Mouse (Mus musculus): Measurements from ENCODE around the gene Cypt12. TPM values are rescaled to one million over a fixed set of nuclear protein-coding genes. Genes with fewer than 3 reads are reported as not detected.

Cypt12 gene
- not detected in 2 replicates for polyA plus RNA-seq (2012; ENCODE audit: insufficient read depth, insufficient read length, missing spikeins)

GRCm38 (mm10) chr3:17948299-17948698 is at the start of gene Cypt12:
Gene Cypt12 (plus strand): TSS chr3:17948410.
- Histone ChIP-seq H3K4me1 (ENCODE audit: control insufficient read depth, insufficient read depth, insufficient read length, low read length) (no peaks in the 10 kb centered on the region), H3K4me3 (ENCODE audit: insufficient read depth, low read depth, low read length) (no peak within 1 kb of the TSS), H3K27ac (replicated peaks; ENCODE audit: low read depth, low read length) (no peak within 1 kb of the TSS)

- H3K27ac ChIP-seq (replicated peaks; ENCODE audit: low read depth, low read length): no peak overlapping the region
- no peaks in the 10 kb centered on the region for H3K4me1 ChIP-seq (ENCODE audit: control insufficient read depth, insufficient read depth, insufficient read length, low read length)
- no peak overlapping the region for H3K4me3 ChIP-seq (ENCODE audit: insufficient read depth, low read depth, low read length)
Measured at GRCm38 (mm10) chr3:17913796-17914195, 34.4 kb upstream of the Cypt12 start.

DNA sequence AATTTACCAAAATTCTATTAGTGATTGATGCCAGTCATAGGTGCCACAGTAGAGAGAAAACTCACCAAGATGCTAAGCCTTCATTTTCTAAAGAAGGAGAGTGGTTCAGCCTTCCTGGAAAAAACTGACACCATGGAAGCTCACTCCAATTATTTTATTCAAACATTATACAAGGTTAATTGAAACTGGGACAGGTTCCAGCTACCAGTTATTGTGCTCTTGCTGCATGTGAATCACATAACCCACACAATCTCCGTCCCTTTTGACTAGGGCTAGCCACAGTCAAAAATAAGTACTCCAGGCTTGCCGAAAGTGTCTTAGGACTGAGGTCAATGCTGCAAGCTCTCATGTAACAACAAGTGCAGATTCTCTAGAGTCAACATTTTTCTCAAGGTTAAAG is 8.0 kb upstream of the Cypt12 start:
- Histone ChIP-seq H3K4me1 (ENCODE audit: control insufficient read depth, insufficient read depth, insufficient read length, low read length) (no peaks in the 10 kb centered on the region), H3K4me3 (ENCODE audit: insufficient read depth, low read depth, low read length) (no peak overlapping the region), H3K27ac (replicated peaks; ENCODE audit: low read depth, low read length) (no peak overlapping the region)

Data from brown adipose tissue, adult 24 weeks (tissue).